Mouse (Mus musculus): ENCODE data around the gene Dram1. TPM values are rescaled to one million over a fixed set of nuclear protein-coding genes. Genes with fewer than 3 reads are reported as not detected.

The Dram1 gene
- total RNA-seq, 1 experiment, result 3.3 TPM

- Histone ChIP-seq H3K9ac (ENCODE audit: insufficient read depth, low read depth, low read length, poor library complexity, severe bottlenecking) (no peak overlapping the region), H3K36me3 (ENCODE audit: control insufficient read depth, insufficient read depth, low read length, poor library complexity, severe bottlenecking) (no peaks in the 10 kb centered on the region), H3K27ac (ENCODE audit: insufficient read depth, low read depth, low read length, poor library complexity, severe bottlenecking) (no peak overlapping the region), H3K4me1 (ENCODE audit: control insufficient read depth in 2 of 2, insufficient read depth in 2 of 2, low read length in 2 of 2, poor library complexity in 1 of 2) (no peaks in the 10 kb centered on the region), H3K9me3 (ENCODE audit: control insufficient read depth, insufficient read depth, low read depth, low read length) (no peaks in the 10 kb centered on the region), H3K4me3 (ENCODE audit: insufficient read depth in 1 of 2, low read depth in 1 of 2, low read length in 2 of 2, poor library complexity in 1 of 2, severe bottlenecking in 1 of 2) (no peak overlapping the region)
- in situ Hi-C loops (cut with MboI; ENCODE audit: low sequenced_read_pairs in 2 of 2, unreplicated experiment in 2 of 2), result no loop called here
- TF ChIP-seq ZNF384 (IDR thresholded peaks at IDR 0.05; ENCODE audit: low read depth, low read length) (no peak), HCFC1 (IDR thresholded peaks at IDR 0.05; ENCODE audit: borderline replicate concordance, insufficient read depth, low read length) (no peak), ZC3H11A (IDR thresholded peaks at IDR 0.05; ENCODE audit: borderline replicate concordance, low read depth, low read length) (no peak), CHD2 (IDR thresholded peaks at IDR 0.05; ENCODE audit: low read depth, low read length) (no peak), MAFK (IDR thresholded peaks at IDR 0.05; ENCODE audit: insufficient read depth, low read depth, low read length) (no peak)
- DNase-seq (ENCODE audit: low read depth, low spot score), result no peak
These were observed 94.4 kb downstream of the Dram1 start for GRCm38 (mm10) chr10:88284343-88284990.

DNA sequence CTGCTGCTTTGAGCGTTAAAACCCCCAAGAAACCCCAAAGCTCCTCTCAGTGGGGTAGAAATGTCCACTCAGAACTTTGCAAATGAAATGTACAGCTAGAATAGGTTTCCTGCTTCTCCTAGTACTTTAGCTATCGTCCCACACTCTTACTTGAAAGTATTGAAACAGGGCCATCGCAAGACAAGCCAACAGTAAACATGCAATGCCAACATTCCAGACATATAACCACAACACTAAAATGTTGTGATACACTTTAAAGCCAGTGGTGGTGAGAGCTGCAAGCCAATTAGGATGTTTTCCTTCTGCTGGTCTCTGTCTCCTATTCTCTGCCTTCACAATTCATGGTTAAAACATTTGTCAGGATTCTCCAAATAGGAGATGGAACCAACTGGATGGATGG is 97.2 kb downstream of the Dram1 start:
- no peak for TF ChIP-seq ZC3H11A (IDR thresholded peaks at IDR 0.05; ENCODE audit: borderline replicate concordance, low read depth, low read length)
- DNase-seq (ENCODE audit: low read depth, low spot score), result no peak
- H3K27ac ChIP-seq (ENCODE audit: insufficient read depth, low read depth, low read length, poor library complexity, severe bottlenecking), result no peak overlapping the region
- in situ Hi-C loops (cut with MboI; ENCODE audit: low sequenced_read_pairs in 2 of 2, unreplicated experiment in 2 of 2), result no loop called here
- no peak overlapping the region for H3K9ac ChIP-seq (ENCODE audit: insufficient read depth, low read depth, low read length, poor library complexity, severe bottlenecking)
- H3K9me3 ChIP-seq (ENCODE audit: control insufficient read depth, insufficient read depth, low read depth, low read length), result no peaks in the 10 kb centered on the region
- no peaks in the 10 kb centered on the region for H3K36me3 ChIP-seq (ENCODE audit: control insufficient read depth, insufficient read depth, low read length, poor library complexity, severe bottlenecking)
- H3K4me1 ChIP-seq (ENCODE audit: control insufficient read depth in 2 of 2, insufficient read depth in 2 of 2, low read length in 2 of 2, poor library complexity in 1 of 2), result no peaks in the 10 kb centered on the region
- H3K4me3 ChIP-seq (ENCODE audit: insufficient read depth in 1 of 2, low read depth in 1 of 2, low read length in 2 of 2, poor library complexity in 1 of 2, severe bottlenecking in 1 of 2), result no peak overlapping the region

- Histone ChIP-seq H3K4me1 (ENCODE audit: control insufficient read depth in 2 of 2, insufficient read depth in 2 of 2, low read length in 2 of 2, poor library complexity in 1 of 2) (no peaks in the 10 kb centered on the region), H3K36me3 (ENCODE audit: control insufficient read depth, insufficient read depth, low read length, poor library complexity, severe bottlenecking) (no peaks in the 10 kb centered on the region), H3K4me3 (ENCODE audit: insufficient read depth in 1 of 2, low read depth in 1 of 2, low read length in 2 of 2, poor library complexity in 1 of 2, severe bottlenecking in 1 of 2) (no peak overlapping the region), H3K27ac (ENCODE audit: insufficient read depth, low read depth, low read length, poor library complexity, severe bottlenecking) (no peak overlapping the region), H3K9me3 (ENCODE audit: control insufficient read depth, insufficient read depth, low read depth, low read length) (no peaks in the 10 kb centered on the region), H3K9ac (ENCODE audit: insufficient read depth, low read depth, low read length, poor library complexity, severe bottlenecking) (no peak overlapping the region)
- TF ChIP-seq MAFK (IDR thresholded peaks at IDR 0.05; ENCODE audit: insufficient read depth, low read depth, low read length), result peak; percentile 80
- TF ChIP-seq ZC3H11A (IDR thresholded peaks at IDR 0.05; ENCODE audit: borderline replicate concordance, low read depth, low read length), result no peak
- in situ Hi-C loops (cut with MboI; ENCODE audit: low sequenced_read_pairs in 2 of 2, unreplicated experiment in 2 of 2), result no loop called here
- DNase-seq (ENCODE audit: low read depth, low spot score), result no peak
These were observed 104.8 kb downstream of the Dram1 start for GRCm38 (mm10) chr10:88274045-88274444.

Other genes with a start within 250 kb of the Dram1 start
- 19.4 TPM in 2 replicates for gene Parpbp, start 232.1 kb downstream of the Dram1 start, total RNA-seq (2012; rRNA removed)
- gene Nup37, start 232.1 kb downstream of the Dram1 start, total RNA-seq (2012; rRNA removed), result 53.9 and 69.3 TPM in 2 replicates
- gene Washc3, start 178.0 kb downstream of the Dram1 start, total RNA-seq (2012; rRNA removed), result 25.8 and 39.9 TPM in 2 replicates
- 25.1 and 34.0 TPM in 2 replicates for gene Gnptab, start 52 bp upstream of the Dram1 start, total RNA-seq (2012; rRNA removed)
- gene Sycp3, start 80.5 kb upstream of the Dram1 start, total RNA-seq (2012; rRNA removed), result 7.3 and 7.5 TPM in 2 replicates
- gene Chpt1, start 125.0 kb upstream of the Dram1 start, total RNA-seq (2012; rRNA removed), result 17.3 and 17.7 TPM in 2 replicates
- gene Mybpc1, start 226.1 kb upstream of the Dram1 start, total RNA-seq (2012; rRNA removed), result 0.69 and 1.7 TPM in 2 replicates

All from ES-E14 (cell line).